Mouse (Mus musculus): Measurements from ENCODE around the gene Pop5. TPM values are rescaled to one million over a fixed set of nuclear protein-coding genes. Genes with fewer than 3 reads are reported as not detected.

The Pop5 gene
- total RNA-seq (2014; rRNA removed) (32.8 and 40.8 TPM in 2 replicates), polyA plus RNA-seq (2015; fragmentation: Nextera tagmentation; extraction: Ambion mirVana) (85.9 and 96.6 TPM in 2 replicates)

DNA sequence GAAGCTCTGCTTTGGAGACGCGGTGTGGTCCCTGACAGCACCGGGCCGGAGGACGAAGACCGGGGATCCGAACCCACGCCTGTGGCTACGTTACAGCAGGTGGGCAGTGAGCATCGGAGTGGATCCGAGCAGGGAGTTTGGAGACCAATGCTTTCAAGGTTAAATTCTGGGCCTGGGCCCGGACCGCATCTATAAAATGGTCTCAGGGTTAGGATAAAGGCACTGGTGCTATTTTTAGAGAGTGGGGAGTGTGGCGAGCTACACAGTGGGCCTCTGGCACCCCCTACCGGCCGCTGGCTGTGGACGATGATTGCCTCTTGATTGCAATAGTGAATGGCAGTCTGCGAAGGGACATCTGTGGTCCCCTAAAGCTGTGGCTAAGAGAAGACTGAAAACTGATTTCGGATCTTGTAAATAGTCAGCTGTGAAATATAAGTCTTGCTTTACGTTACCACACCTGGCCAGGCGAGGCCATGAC lies at the start of gene Pop5:
Pop5 (plus strand) TSS at position 51 of the 478 bp plus-strand sequence.
- H3K27ac ChIP-seq (ENCODE audit: low read depth, low read length) = peak within 1 kb of the TSS; percentile 76
- ATAC-seq = peak; percentile 87
- H3K4me3 ChIP-seq (ENCODE audit: low read depth, low read length) = peak within 1 kb of the TSS; percentile 60
- H3K9me3 ChIP-seq (ENCODE audit: low read length) = no peaks in the 10 kb centered on the region
- WGBS = 1% methylated on average over 21 of the region's 21 CpGs
- peak; percentile 95 for TF ChIP-seq CTCF (IDR thresholded peaks at IDR 0.05; ENCODE audit: low read depth)
- peaks cover 13% of the 10 kb centered on the region for H3K36me3 ChIP-seq (ENCODE audit: insufficient read depth)
- peak; percentile 94 for DNase-seq
- peak within 1 kb of the TSS; percentile 79 for H3K4me2 ChIP-seq (ENCODE audit: low read depth)
- H3K9ac ChIP-seq = peak within 1 kb of the TSS; percentile 69
- no peaks in the 10 kb centered on the region for H3K4me1 ChIP-seq (ENCODE audit: insufficient read depth)
- no peaks in the 10 kb centered on the region for H3K27me3 ChIP-seq (ENCODE audit: insufficient read depth, low read length)

DNA sequence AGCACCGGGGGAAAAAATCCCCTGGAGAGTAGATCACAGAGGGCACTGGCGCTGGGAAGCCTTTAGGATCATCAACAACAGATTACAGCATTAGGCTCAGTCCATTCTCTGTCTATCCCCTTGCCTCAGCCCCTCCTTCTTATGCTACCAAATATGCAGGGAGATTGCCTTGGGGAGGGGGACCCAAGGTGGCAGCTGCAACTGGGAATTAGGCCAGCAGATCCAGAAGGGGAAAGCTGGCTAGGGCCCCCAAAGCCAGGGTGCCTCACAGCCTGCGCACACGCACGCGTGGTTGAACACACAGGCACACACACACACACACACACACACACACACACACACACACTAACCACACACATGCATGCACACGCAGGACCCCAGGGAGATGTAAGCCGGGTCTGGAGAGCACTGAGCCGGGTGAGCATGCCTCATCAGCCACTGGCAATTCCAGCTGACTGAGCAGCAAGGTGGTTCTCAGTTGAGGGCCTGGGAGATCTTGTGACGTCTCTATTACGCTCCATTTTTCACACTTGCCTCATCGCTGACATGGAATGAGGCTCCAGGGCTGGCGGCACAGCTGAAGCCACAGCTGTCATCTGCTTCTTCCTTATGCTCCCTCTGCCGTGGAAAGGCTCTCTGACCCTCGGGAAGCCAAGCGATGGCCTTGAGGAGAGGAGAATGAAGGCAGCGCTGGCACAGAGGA lies 49.1 kb upstream of the Pop5 start:
- 0 out of 2 replicates have a peak overlapping the region, but pooled peaks have one; percentile 21 for H3K27ac ChIP-seq (ENCODE audit: low read depth, low read length)
- no peak for DNase-seq
- H3K36me3 ChIP-seq (ENCODE audit: insufficient read depth) = no peaks in the 10 kb centered on the region
- H3K9me3 ChIP-seq (ENCODE audit: low read length) = no peaks in the 10 kb centered on the region
- ATAC-seq = peak; percentile 44
- no peaks in the 10 kb centered on the region for H3K27me3 ChIP-seq (ENCODE audit: insufficient read depth, low read length)
- H3K4me3 ChIP-seq (ENCODE audit: low read depth, low read length) = no peak overlapping the region
- TF ChIP-seq CTCF (IDR thresholded peaks at IDR 0.05; ENCODE audit: low read depth) = no peak
- H3K9ac ChIP-seq = peak overlapping the region; percentile 22; the same call in 1 of the 2 replicates
- H3K4me1 ChIP-seq (ENCODE audit: insufficient read depth) = 0 out of 2 replicates have a peak, but pooled peaks cover 4% of the 10 kb centered on the region
- 24% methylated on average over 17 of the region's 17 CpGs for WGBS
- peak overlapping the region; percentile 17; the same call in 1 of the 2 replicates for H3K4me2 ChIP-seq (ENCODE audit: low read depth)

DNA sequence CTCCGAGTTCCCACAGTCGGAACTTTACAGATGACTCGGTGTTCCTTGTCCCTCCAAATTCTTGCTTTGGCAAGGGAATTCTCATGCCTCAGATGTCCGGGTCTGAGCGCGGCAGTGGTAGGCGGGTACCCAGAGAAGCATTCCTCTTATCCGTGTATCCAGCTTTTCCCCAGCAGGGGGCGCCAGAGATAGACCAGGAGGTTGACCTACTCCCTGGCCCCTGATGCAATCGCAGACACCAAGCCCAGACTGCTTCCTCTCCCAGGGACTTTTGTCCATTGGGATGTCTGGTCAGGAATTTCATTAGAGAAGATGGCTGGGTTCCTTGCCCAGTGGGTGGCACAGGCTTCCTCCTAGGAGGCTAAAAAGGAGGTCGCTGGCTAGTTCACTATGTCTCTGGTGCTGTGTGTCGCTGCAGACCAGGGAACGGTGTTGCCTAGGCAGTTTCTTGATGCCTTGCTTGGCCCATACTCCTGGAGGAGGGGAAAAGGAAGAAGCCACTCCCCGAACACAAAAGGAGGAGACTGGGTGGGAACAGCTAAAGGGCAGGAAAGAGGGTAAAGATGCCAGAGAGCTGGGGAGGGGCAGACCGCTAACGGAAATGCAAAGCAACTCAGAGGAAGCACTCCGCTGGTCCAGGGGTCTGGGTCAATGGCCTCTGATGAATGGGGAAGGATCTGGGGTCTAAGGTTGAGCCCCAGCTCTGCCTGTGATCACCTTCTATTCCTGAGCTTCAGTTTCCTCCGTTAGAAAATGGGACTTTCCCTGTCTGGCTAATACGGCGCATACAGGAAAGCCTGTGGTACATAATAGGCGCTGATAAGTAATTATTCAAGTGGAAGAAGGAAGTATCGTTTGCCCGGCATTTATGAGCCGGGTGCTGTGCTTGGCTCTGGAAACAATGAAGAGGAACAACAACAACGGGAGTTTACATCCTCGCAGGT lies 48.2 kb upstream of the Pop5 start:
- Histone ChIP-seq H3K36me3 (ENCODE audit: insufficient read depth) (no peaks in the 10 kb centered on the region), H3K4me3 (ENCODE audit: low read depth, low read length) (no peak overlapping the region), H3K4me2 (ENCODE audit: low read depth) (peak overlapping the region; percentile 17; the same call in 1 of the 2 replicates), H3K9ac (peak overlapping the region; percentile 22; the same call in 1 of the 2 replicates), H3K27ac (ENCODE audit: low read depth, low read length) (no peak overlapping the region), H3K27me3 (ENCODE audit: insufficient read depth, low read length) (no peaks in the 10 kb centered on the region), H3K4me1 (ENCODE audit: insufficient read depth) (peaks cover 6% of the 10 kb centered on the region), H3K9me3 (ENCODE audit: low read length) (no peaks in the 10 kb centered on the region)
- WGBS = 11% methylated on average over 26 of the region's 26 CpGs
- peak; percentile 88 for DNase-seq
- TF ChIP-seq CTCF (IDR thresholded peaks at IDR 0.05; ENCODE audit: low read depth) = peak; percentile 87
- peak; percentile 77 for ATAC-seq

DNA sequence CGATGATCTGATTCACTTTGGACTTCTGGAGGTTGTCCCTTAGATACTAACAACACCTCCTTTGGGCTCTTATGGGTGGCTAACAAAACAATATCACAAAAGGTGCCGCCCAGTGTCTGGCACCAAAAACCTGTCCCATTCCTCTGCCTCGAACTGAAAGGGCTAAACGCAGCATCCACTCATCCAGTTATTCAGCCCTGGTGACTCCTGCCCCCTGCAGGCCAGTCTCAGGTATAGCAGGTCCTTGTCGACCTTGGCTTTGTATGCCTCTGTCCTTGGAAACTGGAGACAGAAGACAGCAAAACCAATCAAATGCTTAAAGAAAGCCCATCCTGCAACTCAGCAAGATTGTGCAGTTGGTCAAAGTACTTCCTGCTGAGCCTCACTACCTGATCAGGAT lies 46.8 kb upstream of the Pop5 start:
- peak; percentile 86 for TF ChIP-seq CTCF (IDR thresholded peaks at IDR 0.05; ENCODE audit: low read depth)
- DNase-seq (peak; percentile 57), ATAC-seq (no peak)
- Histone ChIP-seq H3K4me3 (ENCODE audit: low read depth, low read length) (no peak overlapping the region), H3K9ac (no peak overlapping the region), H3K4me2 (ENCODE audit: low read depth) (no peak overlapping the region), H3K36me3 (ENCODE audit: insufficient read depth) (no peaks in the 10 kb centered on the region), H3K4me1 (ENCODE audit: insufficient read depth) (peaks cover 14% of the 10 kb centered on the region), H3K27ac (ENCODE audit: low read depth, low read length) (no peak overlapping the region), H3K9me3 (ENCODE audit: low read length) (no peaks in the 10 kb centered on the region), H3K27me3 (ENCODE audit: insufficient read depth, low read length) (no peaks in the 10 kb centered on the region)
- WGBS = 42% methylated on average over 5 of the region's 5 CpGs

DNA sequence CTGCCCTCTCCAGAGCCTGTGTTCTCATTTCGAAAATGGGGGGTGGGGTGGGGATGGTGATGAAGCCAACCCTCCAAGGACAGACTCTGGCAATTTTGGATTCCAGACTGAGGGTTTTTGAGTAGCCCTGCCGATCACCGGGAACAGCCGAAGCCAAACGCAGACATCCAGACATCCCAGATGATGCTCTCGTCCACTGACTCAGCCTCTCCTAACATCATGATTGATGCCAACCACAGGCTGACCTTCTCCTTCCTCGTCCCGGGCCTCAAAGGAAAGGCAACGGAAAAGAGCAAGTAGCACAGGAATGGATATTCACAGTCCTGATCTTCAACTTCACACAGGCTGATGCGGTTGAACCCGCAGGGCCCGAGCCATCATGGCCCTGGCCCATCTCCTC lies 45.6 kb upstream of the Pop5 start:
- DNase-seq (no peak), ATAC-seq (no peak)
- TF ChIP-seq CTCF (IDR thresholded peaks at IDR 0.05; ENCODE audit: low read depth) = no peak
- 82% methylated on average over 12 of the region's 12 CpGs for WGBS
- Histone ChIP-seq H3K27ac (ENCODE audit: low read depth, low read length) (no peak overlapping the region), H3K9me3 (ENCODE audit: low read length) (no peaks in the 10 kb centered on the region), H3K4me2 (ENCODE audit: low read depth) (no peak overlapping the region), H3K4me1 (ENCODE audit: insufficient read depth) (peaks cover 10% of the 10 kb centered on the region), H3K9ac (no peak overlapping the region), H3K27me3 (ENCODE audit: insufficient read depth, low read length) (no peaks in the 10 kb centered on the region), H3K4me3 (ENCODE audit: low read depth, low read length) (no peak overlapping the region), H3K36me3 (ENCODE audit: insufficient read depth) (no peaks in the 10 kb centered on the region)

DNA sequence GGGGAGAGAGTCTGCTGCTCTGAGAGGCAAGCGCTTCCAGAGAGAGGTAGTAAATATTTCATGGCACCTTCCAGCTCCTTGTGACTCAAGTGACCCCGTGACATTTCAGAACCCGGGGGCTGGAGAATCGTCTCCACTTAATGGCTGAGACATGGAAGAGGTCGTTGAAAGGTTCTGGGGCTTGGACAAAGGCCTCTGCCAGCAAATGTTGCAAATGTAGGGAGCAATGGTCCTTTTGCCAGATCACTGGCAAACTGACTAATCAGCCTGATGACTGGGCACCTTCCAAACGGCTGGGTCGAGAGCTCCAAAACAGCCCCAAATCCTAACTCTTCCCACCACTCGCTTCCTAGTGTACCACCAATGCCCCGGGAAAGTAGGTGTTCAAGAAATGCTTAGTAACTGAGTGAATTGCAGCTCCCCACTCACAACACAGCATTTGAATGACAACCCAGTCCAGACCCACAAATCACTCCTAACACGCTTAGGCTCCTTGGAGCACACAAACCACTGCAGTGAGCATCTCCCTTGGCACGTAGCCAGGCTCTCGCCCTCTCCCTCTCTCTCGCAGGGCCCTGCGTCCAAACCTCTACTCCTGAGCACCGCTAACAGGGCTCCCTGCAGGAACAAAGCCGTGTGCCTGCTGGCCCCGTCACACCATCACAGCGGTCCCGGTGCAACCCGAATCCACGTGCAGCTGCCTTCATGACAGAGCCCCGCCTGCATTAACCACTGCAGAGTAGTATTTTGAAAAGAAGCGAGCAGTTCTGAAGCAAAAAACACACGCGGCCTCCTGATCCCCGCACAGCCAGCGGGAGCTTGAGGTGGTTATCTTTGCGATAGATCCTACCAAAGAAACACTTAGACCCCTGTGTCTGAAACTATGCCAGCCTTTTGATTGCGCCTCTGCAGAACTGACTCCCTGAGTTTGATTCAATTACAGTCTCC lies 43.5 kb upstream of the Pop5 start:
- 12% methylated on average over 29 of the region's 29 CpGs for WGBS
- Histone ChIP-seq H3K36me3 (ENCODE audit: insufficient read depth) (no peaks in the 10 kb centered on the region), H3K9ac (peak overlapping the region; percentile 70), H3K4me2 (ENCODE audit: low read depth) (peak overlapping the region; percentile 99), H3K4me3 (ENCODE audit: low read depth, low read length) (peak overlapping the region; percentile 68), H3K27me3 (ENCODE audit: insufficient read depth, low read length) (no peaks in the 10 kb centered on the region), H3K27ac (ENCODE audit: low read depth, low read length) (no peak overlapping the region), H3K4me1 (ENCODE audit: insufficient read depth) (peaks cover 10% of the 10 kb centered on the region), H3K9me3 (ENCODE audit: low read length) (no peaks in the 10 kb centered on the region)
- no peak for TF ChIP-seq CTCF (IDR thresholded peaks at IDR 0.05; ENCODE audit: low read depth)
- no peak for DNase-seq
- ATAC-seq = no peak
